Mouse (Mus musculus) CH12.LX (cell line): ENCODE measurements around the gene Brinp2. TPM values are rescaled to one million over a fixed set of nuclear protein-coding genes. Genes with fewer than 3 reads are reported as not detected.

Experiments used
- DNase-seq: peaks from one replicate; pipeline ENCODE4 v3.0.0-alpha.2; 2013; ENCODE audit errors: extremely low read depth
- H3K27ac ChIP-seq: 2 replicates; pipeline ENCODE4 v1.5.1; 2012; ENCODE audit warnings: low read depth, mild to moderate bottlenecking, control low read depth, moderate library complexity; ENCODE audit not compliant: insufficient read depth
- H3K27me3 ChIP-seq: replicated peaks from 2 replicates; pipeline ENCODE3; 2012; ENCODE audit warnings: inconsistent platforms
- H3K36me3 ChIP-seq, 2 experiments: replicated peaks in 1 of 2; 2 replicates each; pipeline versions ENCODE3 to v1.6.1; 2012; ENCODE audit warnings: inconsistent platforms in 1 of 2, low read length in 1 of 2, mild to moderate bottlenecking in 1 of 2, mixed read lengths in 1 of 2, moderate library complexity in 1 of 2; ENCODE audit not compliant: control insufficient read depth in 1 of 2, insufficient read depth in 1 of 2
- H3K4me1 ChIP-seq, 2 experiments: 2 replicates each; pipeline ENCODE4 v1.6.1; 2012; ENCODE audit warnings: inconsistent platforms in 1 of 2, moderate library complexity in 1 of 2; ENCODE audit not compliant: insufficient read depth in 2 of 2, control insufficient read depth in 1 of 2
- H3K4me2 ChIP-seq: 2 replicates; pipeline ENCODE4 v1.6.1; 2012; ENCODE audit warnings: low read depth, mild to moderate bottlenecking, control low read depth; ENCODE audit not compliant: poor library complexity, insufficient read depth, severe bottlenecking
- H3K4me3 ChIP-seq, 3 experiments: fragments of 150-350 bp in 1 of 3; sonication (generic) in 1 of 3; replicated peaks in 1 of 3; 2 replicates each; pipeline versions ENCODE3 to v1.5.1; 2011 to 2012; ENCODE audit warnings: low read depth in 2 of 3, low read length in 2 of 3, mild to moderate bottlenecking in 2 of 3, moderate library complexity in 2 of 3, control low read depth in 1 of 3, improper control_type of control experiment in 1 of 3, inconsistent platforms in 1 of 3, mixed read lengths in 1 of 3; ENCODE audit not compliant: poor library complexity in 1 of 3
- H3K79me2 ChIP-seq: replicated peaks from 2 replicates; pipeline ENCODE4 v1.6.1; 2012; ENCODE audit warnings: mild to moderate bottlenecking, moderate library complexity; ENCODE audit not compliant: control insufficient read depth, poor library complexity, insufficient read depth, severe bottlenecking; ENCODE audit errors: extremely low read depth
- H3K9ac ChIP-seq: 2 replicates; pipeline ENCODE4 v1.6.1; 2012; ENCODE audit warnings: low read depth, mild to moderate bottlenecking, control low read depth, moderate library complexity; ENCODE audit not compliant: insufficient read depth
- H3K9me3 ChIP-seq: replicated peaks from 2 replicates; pipeline ENCODE3; 2012; ENCODE audit warnings: low read length, inconsistent platforms, mixed read lengths
- BHLHE40 ChIP-seq: IDR thresholded peaks from 2 replicates; pipeline ENCODE4 v1.6.1; 2011; ENCODE audit warnings: mild to moderate bottlenecking, low read depth, low read length, improper control_type of control experiment
- CHD1 ChIP-seq: IDR thresholded peaks from 2 replicates; pipeline ENCODE4 v1.6.1; 2012; ENCODE audit warnings: low read depth, low read length, improper control_type of control experiment, inconsistent platforms
- CHD2 ChIP-seq: IDR thresholded peaks from 2 replicates; pipeline ENCODE4 v1.6.1; 2011; ENCODE audit warnings: low read length, improper control_type of control experiment
- E2F4 ChIP-seq: IDR thresholded peaks from 2 replicates; pipeline ENCODE4 v1.6.1; 2011; ENCODE audit warnings: low read depth, low read length, improper control_type of control experiment; ENCODE audit not compliant: insufficient replicate concordance
- ELF1 ChIP-seq: IDR thresholded peaks from 2 replicates; pipeline ENCODE4 v1.6.1; 2014; ENCODE audit warnings: low read depth, mild to moderate bottlenecking, inconsistent platforms, low read length, improper control_type of control experiment
- GABPA ChIP-seq: IDR thresholded peaks from 2 replicates; pipeline ENCODE4 v1.6.1; 2012; ENCODE audit warnings: low read depth, low read length, improper control_type of control experiment, inconsistent platforms; ENCODE audit not compliant: insufficient replicate concordance
- HCFC1 ChIP-seq: IDR thresholded peaks from 2 replicates; pipeline ENCODE4 v1.6.1; 2012; ENCODE audit warnings: low read depth, mild to moderate bottlenecking, inconsistent platforms, low read length, improper control_type of control experiment
- IRF4 ChIP-seq: IDR thresholded peaks from 2 replicates; pipeline ENCODE4 v1.6.1; 2014; ENCODE audit warnings: low read depth, mild to moderate bottlenecking, inconsistent platforms, low read length, improper control_type of control experiment
- JUND ChIP-seq: conservative IDR thresholded peaks from 2 replicates; pipeline ENCODE4 v1.6.1; 2011; ENCODE audit warnings: low read depth, low read length, improper control_type of control experiment
- MAFK ChIP-seq: IDR thresholded peaks from 2 replicates; pipeline ENCODE4 v1.6.1; 2011; ENCODE audit warnings: low read length, improper control_type of control experiment; ENCODE audit not compliant: insufficient replicate concordance
- MAX ChIP-seq: IDR thresholded peaks from 2 replicates; pipeline ENCODE4 v1.6.1; 2011; ENCODE audit warnings: low read length, improper control_type of control experiment
- MEF2A ChIP-seq: IDR thresholded peaks from 2 replicates; pipeline ENCODE4 v1.6.1; 2014; ENCODE audit warnings: low read depth, mild to moderate bottlenecking, inconsistent platforms, low read length, improper control_type of control experiment, borderline replicate concordance
- MXI1 ChIP-seq: IDR thresholded peaks from 2 replicates; pipeline ENCODE4 v1.6.1; 2011; ENCODE audit warnings: mild to moderate bottlenecking, low read depth, low read length, improper control_type of control experiment
- MYC ChIP-seq: IDR thresholded peaks from 2 replicates; pipeline ENCODE4 v1.6.1; 2011; ENCODE audit warnings: low read depth, mild to moderate bottlenecking, improper control_type of control experiment, low read length
- NELFE ChIP-seq: IDR thresholded peaks from 2 replicates; pipeline ENCODE4 v1.6.1; 2011; ENCODE audit warnings: low read depth, low read length, improper control_type of control experiment
- NRF1 ChIP-seq: IDR thresholded peaks from 2 replicates; pipeline ENCODE4 v1.6.1; 2014; ENCODE audit warnings: low read depth, mild to moderate bottlenecking, inconsistent platforms, low read length, improper control_type of control experiment, moderate library complexity
- POLR2AphosphoS2 ChIP-seq: IDR thresholded peaks from 2 replicates; pipeline ENCODE4 v1.6.1; 2011; ENCODE audit warnings: low read depth, low read length, improper control_type of control experiment
- RAD21 ChIP-seq: IDR thresholded peaks from 2 replicates; pipeline ENCODE4 v1.6.1; 2011; ENCODE audit warnings: low read depth, mild to moderate bottlenecking, low read length, improper control_type of control experiment, moderate library complexity
- SIN3A ChIP-seq: IDR thresholded peaks from 2 replicates; pipeline ENCODE4 v1.6.1; 2012; ENCODE audit warnings: low read length, improper control_type of control experiment, inconsistent platforms
- TCF12 ChIP-seq: IDR thresholded peaks from 2 replicates; pipeline ENCODE4 v1.6.1; 2014; ENCODE audit warnings: low read depth, mild to moderate bottlenecking, inconsistent platforms, low read length, improper control_type of control experiment
- UBTF ChIP-seq: IDR thresholded peaks from 2 replicates; pipeline ENCODE4 v1.6.1; 2012; ENCODE audit warnings: low read depth, mild to moderate bottlenecking, inconsistent platforms, low read length, improper control_type of control experiment, moderate library complexity
- USF2 ChIP-seq: conservative IDR thresholded peaks from 2 replicates; pipeline ENCODE4 v1.6.1; 2011; ENCODE audit warnings: low read depth, low read length, improper control_type of control experiment
- ZC3H11A ChIP-seq: IDR thresholded peaks from 2 replicates; pipeline ENCODE4 v1.6.1; 2012; ENCODE audit warnings: low read depth, mild to moderate bottlenecking, inconsistent platforms, low read length, improper control_type of control experiment
- ZKSCAN1 ChIP-seq: IDR thresholded peaks from 2 replicates; pipeline ENCODE4 v1.6.1; 2012; ENCODE audit warnings: low read depth, inconsistent platforms, low read length, improper control_type of control experiment, borderline replicate concordance
- dilution Hi-C: fragments of 300-500 bp; cut with MboI; formaldehyde crosslinking; loops from 2 replicates; pipeline ENCODE4 v1.14.3; 2020; ENCODE audit warnings: low sequenced_read_pairs; ENCODE audit not compliant: extremely low pct_unique_long_range_greater_than_20kb, extremely low pct_ligation_motif_present
- in situ Hi-C: fragments of 300-500 bp; cut with MboI; formaldehyde crosslinking; loops from 3 replicates; pipeline ENCODE4 v1.14.3; 2019; ENCODE audit warnings: low sequenced_read_pairs, low pct_ligation_motif_present, low pct_unique_long_range_greater_than_20kb, mixed read lengths
- polyA plus RNA-seq: library from polyadenylated mRNA; unstranded; fragments of >175 nt; gene quantifications from 2 replicates; pipeline ENCODE4 v1.2.1, GENCODE M21; 2012; ENCODE audit warnings: low read depth; ENCODE audit not compliant: insufficient read length
- total RNA-seq, 2 experiments: library from RNA; depleted of rRNA; stranded (reverse); fragments of 300-350 nt in 1 of 2; fragments of >200 nt in 1 of 2; gene quantifications; 2 replicates each; pipeline ENCODE4 v1.2.3; 2012 to 2014

Gene Brinp2
- total and polyA plus RNA-seq, 3 experiments = 0.04 to 0.26 (median 0.05) TPM

GRCm38 (mm10) chr1:158220148-158220547 is 136.0 kb downstream of the Brinp2 start:
- in situ Hi-C loops = no loop called here
- Histone ChIP-seq H3K79me2 (no peaks in the 10 kb centered on the region), H3K27me3 (no peaks in the 10 kb centered on the region), H3K9me3 (no peaks in the 10 kb centered on the region), H3K9ac (no peak overlapping the region), H3K4me1 (peaks cover 0 to 48% of the 10 kb centered on the region in 2 experiments; a peak in 2 of 4 replicates), H3K27ac (no peak overlapping the region), H3K36me3 (no peaks in the 10 kb centered on the region), H3K4me3 (no peak overlapping the region), H3K4me2 (no peak overlapping the region)
- DNase-seq = no peak
- dilution Hi-C loops = no loop called here
- no peak for TF ChIP-seq ELF1
- no peak for TF ChIP-seq CHD1
- TF ChIP-seq ZKSCAN1 = no peak
- TF ChIP-seq JUND = no peak
- TF ChIP-seq RAD21 = no peak
- no peak for TF ChIP-seq E2F4
- no peak for TF ChIP-seq ZC3H11A
- no peak for TF ChIP-seq GABPA

GRCm38 (mm10) chr1:158218750-158219149 is 137.4 kb downstream of the Brinp2 start:
- dilution Hi-C loops = no loop called here
- Histone ChIP-seq H3K36me3 (no peaks in the 10 kb centered on the region), H3K9ac (no peak overlapping the region), H3K27ac (no peak overlapping the region), H3K79me2 (no peaks in the 10 kb centered on the region), H3K4me2 (no peak overlapping the region), H3K27me3 (no peaks in the 10 kb centered on the region), H3K9me3 (no peaks in the 10 kb centered on the region), H3K4me3 (no peak overlapping the region), H3K4me1 (peaks cover 0 to 48% of the 10 kb centered on the region in 2 experiments; a peak in 2 of 4 replicates)
- TF ChIP-seq ZC3H11A (no peak), USF2 (no peak), NELFE (no peak), JUND (no peak), IRF4 (no peak), HCFC1 (no peak), UBTF (no peak), SIN3A (no peak), TCF12 (no peak), CHD2 (no peak), MEF2A (no peak), MAX (no peak), BHLHE40 (no peak), MAFK (no peak), POLR2AphosphoS2 (no peak), MXI1 (no peak), NRF1 (no peak), MYC (no peak), CHD1 (no peak)
- DNase-seq = no peak
- in situ Hi-C loops = no loop called here
